Mouse (Mus musculus): ENCODE results near the gene Myoc.

- TF ChIP-seq CTCF (IDR thresholded peaks at IDR 0.05; ENCODE audit: extremely low read depth, insufficient read length, insufficient replicate concordance, low read depth, low read length) (no peak), POLR2A (IDR thresholded peaks at IDR 0.05; ENCODE audit: low read depth, low read length) (no peak)
Observed at GRCm38 (mm10) chr1:162693721-162694120, 54.8 kb downstream of the Myoc start.
